Mouse (Mus musculus) limb, embryonic 13.5 days (tissue): ENCODE data around the gene Nt5c. TPM values are rescaled to one million over a fixed set of nuclear protein-coding genes. Genes with fewer than 3 reads are reported as not detected.
A peak's percentile ranks its signal among the peaks of the same experiment; 100 is the strongest.

Experiments used
- ATAC-seq: fragments of 200-750 bp; cut with Nextera tagmentation; 2 replicates; pipeline ENCODE4 v1.8.0; 2017; ENCODE audit warnings: low read depth, moderate number of reproducible peaks, moderate TSS enrichment; ENCODE audit not compliant: low FRiP score
- H3K27ac ChIP-seq: fragments of 300-500 bp; sonication (generic); 2 replicates; pipeline ENCODE4 v1.5.1; 2015; ENCODE audit warnings: inconsistent platforms, mild to moderate bottlenecking, moderate library complexity
- H3K27me3 ChIP-seq: fragments of 300-500 bp; sonication (generic); 2 replicates; pipeline ENCODE4 v1.6.1; 2015; ENCODE audit warnings: mild to moderate bottlenecking, inconsistent platforms
- H3K36me3 ChIP-seq: fragments of 300-500 bp; sonication (generic); 2 replicates; pipeline ENCODE4 v1.6.1; 2015; ENCODE audit warnings: inconsistent platforms, mild to moderate bottlenecking, moderate library complexity
- H3K4me1 ChIP-seq: fragments of 300-500 bp; sonication (generic); 2 replicates; pipeline ENCODE4 v1.6.1; 2015; ENCODE audit warnings: inconsistent platforms
- H3K4me2 ChIP-seq: fragments of 300-500 bp; sonication (generic); replicated peaks from 2 replicates; pipeline ENCODE4 v1.6.1; 2015; ENCODE audit warnings: inconsistent platforms, mild to moderate bottlenecking, moderate library complexity
- H3K4me3 ChIP-seq: fragments of 300-500 bp; sonication (generic); 2 replicates; pipeline ENCODE4 v1.5.1; 2015; ENCODE audit warnings: moderate library complexity, mild to moderate bottlenecking, inconsistent platforms
- H3K9ac ChIP-seq: fragments of 300-500 bp; sonication (generic); 2 replicates; pipeline ENCODE4 v1.6.1; 2015; ENCODE audit warnings: mild to moderate bottlenecking, inconsistent platforms
- H3K9me3 ChIP-seq: fragments of 300-500 bp; sonication (generic); 2 replicates; pipeline ENCODE4 v1.6.1; 2016; ENCODE audit warnings: inconsistent platforms
- WGBS: fragments of 180-500 bp; shearing (Covaris S2); methylation state at CpG from one replicate; pipeline ENCODE4 v1.1.7; 2015; 5-methylcytosine and 5-hydroxymethylcytosine counted together
- polyA plus RNA-seq: library from polyadenylated mRNA; unstranded; fragments of >200 nt; fragmentation: Nextera tagmentation; extraction: Ambion mirVana; gene quantifications from 2 replicates; pipeline ENCODE4 v1.2.1, GENCODE M21; 2015

Nt5c gene
- polyA plus RNA-seq, 1 experiment from 2014 or later = 65.4 TPM

GRCm38 (mm10) chr11:115519581-115519980 lies 27.9 kb upstream of the Nt5c start:
- no peak overlapping the region for H3K9ac ChIP-seq
- no peak overlapping the region for H3K27ac ChIP-seq
- H3K36me3 ChIP-seq = peaks cover 25% of the 10 kb centered on the region
- ATAC-seq = no peak
- no peak overlapping the region for H3K4me3 ChIP-seq
- no peak overlapping the region for H3K4me2 ChIP-seq
- H3K4me1 ChIP-seq = no peaks in the 10 kb centered on the region
- no peaks in the 10 kb centered on the region for H3K27me3 ChIP-seq
- WGBS = 86% methylated on average over 3 of the region's 3 CpGs
- H3K9me3 ChIP-seq = no peaks in the 10 kb centered on the region

- no peak for ATAC-seq
- H3K36me3 ChIP-seq = peaks cover 16% of the 10 kb centered on the region
- 53% methylated on average over 9 of the region's 9 CpGs for WGBS
- H3K4me1 ChIP-seq = no peaks in the 10 kb centered on the region
- no peak overlapping the region for H3K27ac ChIP-seq
- no peak overlapping the region for H3K9ac ChIP-seq
- no peaks in the 10 kb centered on the region for H3K27me3 ChIP-seq
- no peaks in the 10 kb centered on the region for H3K9me3 ChIP-seq
- no peak overlapping the region for H3K4me2 ChIP-seq
- H3K4me3 ChIP-seq = no peak overlapping the region
These were observed 27.0 kb upstream of the Nt5c start for GRCm38 (mm10) chr11:115518693-115519092.

- H3K4me3 ChIP-seq = no peak overlapping the region
- no peak overlapping the region for H3K4me2 ChIP-seq
- peaks cover 5% of the 10 kb centered on the region for H3K36me3 ChIP-seq
- H3K27ac ChIP-seq = no peak overlapping the region
- H3K4me1 ChIP-seq = peaks cover 14% of the 10 kb centered on the region
- no peaks in the 10 kb centered on the region for H3K9me3 ChIP-seq
- ATAC-seq = no peak
- no peak overlapping the region for H3K9ac ChIP-seq
- H3K27me3 ChIP-seq = no peaks in the 10 kb centered on the region
- 74% methylated on average over 5 of the region's 5 CpGs for WGBS
These were observed 25.3 kb upstream of the Nt5c start for GRCm38 (mm10) chr11:115516942-115517341.

GRCm38 (mm10) chr11:115515021-115515420 lies 23.4 kb upstream of the Nt5c start:
- Histone ChIP-seq H3K4me1 (peaks cover 33% of the 10 kb centered on the region), H3K27me3 (no peaks in the 10 kb centered on the region), H3K9me3 (no peaks in the 10 kb centered on the region), H3K36me3 (no peaks in the 10 kb centered on the region), H3K9ac (no peak overlapping the region), H3K27ac (no peak overlapping the region), H3K4me2 (no peak overlapping the region), H3K4me3 (no peak overlapping the region)
- ATAC-seq = no peak
- 75% methylated on average over 6 of the region's 6 CpGs for WGBS

- peaks cover 38% of the 10 kb centered on the region for H3K4me1 ChIP-seq
- no peaks in the 10 kb centered on the region for H3K9me3 ChIP-seq
- ATAC-seq = peak; percentile 98
- H3K4me2 ChIP-seq = peak within 1 kb of the TSS; percentile 89
- H3K27me3 ChIP-seq = no peaks in the 10 kb centered on the region
- WGBS = under 1% methylated on average over 24 of the region's 24 CpGs
- H3K9ac ChIP-seq = peak within 1 kb of the TSS; percentile 98
- peak within 1 kb of the TSS; percentile 82 for H3K27ac ChIP-seq
- peak within 1 kb of the TSS; percentile 100 for H3K4me3 ChIP-seq
- H3K36me3 ChIP-seq = no peaks in the 10 kb centered on the region
These were observed 22.6 kb upstream of the Nt5c start, which contains the start of gene Jpt1 for GRCm38 (mm10) chr11:115514238-115514663. TSS of gene Jpt1 (minus strand) at chr11:115514387.

GRCm38 (mm10) chr11:115513271-115514237 lies 21.9 kb upstream of the Nt5c start:
- peak overlapping the region; percentile 89 for H3K4me2 ChIP-seq
- H3K36me3 ChIP-seq = peaks cover 3% of the 10 kb centered on the region; the same call in 1 of the 2 replicates
- H3K9me3 ChIP-seq = no peaks in the 10 kb centered on the region
- peak; percentile 1; the same call in 1 of the 2 replicates for ATAC-seq
- under 1% methylated on average over 56 of the region's 57 CpGs for WGBS
- H3K9ac ChIP-seq = peak overlapping the region; percentile 98
- H3K4me3 ChIP-seq = peak overlapping the region; percentile 100
- H3K4me1 ChIP-seq = peaks cover 41% of the 10 kb centered on the region
- H3K27ac ChIP-seq = peak overlapping the region; percentile 82
- no peaks in the 10 kb centered on the region for H3K27me3 ChIP-seq

GRCm38 (mm10) chr11:115512407-115513183 lies 20.9 kb upstream of the Nt5c start:
- H3K9ac ChIP-seq = peak overlapping the region; percentile 98
- peak overlapping the region; percentile 89 for H3K4me2 ChIP-seq
- ATAC-seq = no peak
- H3K4me3 ChIP-seq = peak overlapping the region; percentile 100
- WGBS = 32% methylated on average over 8 of the region's 8 CpGs
- H3K9me3 ChIP-seq = no peaks in the 10 kb centered on the region
- peaks cover 3% of the 10 kb centered on the region; the same call in 1 of the 2 replicates for H3K36me3 ChIP-seq
- no peaks in the 10 kb centered on the region for H3K27me3 ChIP-seq
- H3K27ac ChIP-seq = 0 out of 2 replicates have a peak overlapping the region, but pooled peaks have one; percentile 39
- H3K4me1 ChIP-seq = peaks cover 41% of the 10 kb centered on the region

GRCm38 (mm10) chr11:115512004-115512403 lies 20.3 kb upstream of the Nt5c start:
- Histone ChIP-seq H3K4me2 (peak overlapping the region; percentile 89), H3K4me1 (peaks cover 41% of the 10 kb centered on the region), H3K27ac (0 out of 2 replicates have a peak overlapping the region, but pooled peaks have one; percentile 39), H3K36me3 (peaks cover 3% of the 10 kb centered on the region; the same call in 1 of the 2 replicates), H3K4me3 (peak overlapping the region; percentile 100), H3K9me3 (no peaks in the 10 kb centered on the region), H3K9ac (peak overlapping the region; percentile 98), H3K27me3 (no peaks in the 10 kb centered on the region)
- WGBS = 61% methylated on average over 3 of the region's 3 CpGs
- no peak for ATAC-seq

GRCm38 (mm10) chr11:115511121-115511520 lies 19.5 kb upstream of the Nt5c start:
- peaks cover 3% of the 10 kb centered on the region; the same call in 1 of the 2 replicates for H3K36me3 ChIP-seq
- no peak for ATAC-seq
- 80% methylated on average over 2 of the region's 2 CpGs for WGBS
- H3K27me3 ChIP-seq = no peaks in the 10 kb centered on the region
- H3K4me3 ChIP-seq = peak overlapping the region; percentile 100
- no peaks in the 10 kb centered on the region for H3K9me3 ChIP-seq
- no peak overlapping the region for H3K27ac ChIP-seq
- H3K9ac ChIP-seq = peak overlapping the region; percentile 98; the same call in 1 of the 2 replicates
- peak overlapping the region; percentile 89 for H3K4me2 ChIP-seq
- peaks cover 41% of the 10 kb centered on the region for H3K4me1 ChIP-seq

- WGBS = 56% methylated on average over 5 of the region's 5 CpGs
- Histone ChIP-seq H3K4me3 (peak overlapping the region; percentile 100), H3K4me1 (peaks cover 41% of the 10 kb centered on the region), H3K4me2 (peak overlapping the region; percentile 89), H3K9ac (peak overlapping the region; percentile 98; the same call in 1 of the 2 replicates), H3K9me3 (no peaks in the 10 kb centered on the region), H3K27me3 (no peaks in the 10 kb centered on the region), H3K27ac (0 out of 2 replicates have a peak overlapping the region, but pooled peaks have one; percentile 44), H3K36me3 (peaks cover 3% of the 10 kb centered on the region; the same call in 1 of the 2 replicates)
- no peak for ATAC-seq
These were observed 18.8 kb upstream of the Nt5c start for GRCm38 (mm10) chr11:115510507-115510888.

GRCm38 (mm10) chr11:115509773-115510506 lies 18.3 kb upstream of the Nt5c start:
- 50% methylated on average over 6 of the region's 6 CpGs for WGBS
- H3K36me3 ChIP-seq = peaks cover 3% of the 10 kb centered on the region; the same call in 1 of the 2 replicates
- no peaks in the 10 kb centered on the region for H3K27me3 ChIP-seq
- H3K4me1 ChIP-seq = peaks cover 41% of the 10 kb centered on the region
- peak overlapping the region; percentile 44; the same call in 1 of the 2 replicates for H3K27ac ChIP-seq
- H3K9me3 ChIP-seq = no peaks in the 10 kb centered on the region
- no peak for ATAC-seq
- peak overlapping the region; percentile 98; the same call in 1 of the 2 replicates for H3K9ac ChIP-seq
- peak overlapping the region; percentile 100; the same call in 1 of the 2 replicates for H3K4me3 ChIP-seq
- peak overlapping the region; percentile 89 for H3K4me2 ChIP-seq
